Mouse (Mus musculus) c-Kit-positive CD71-negative TER-119-negative erythroid progenitor cells, embryonic 14.5 days (primary cell): ENCODE results near the gene Clec4g.

Experiments
- DNase-seq: peaks from one replicate; pipeline ENCODE4 v3.0.0-alpha.2; 2013; ENCODE audit warnings: low read depth

Gene Clec4g

GRCm38 (mm10) chr8:3679236-3679635 lies 41.2 kb downstream of the Clec4g start:
- DNase-seq, result no peak

GRCm38 (mm10) chr8:3678831-3679230 lies 41.6 kb downstream of the Clec4g start:
- no peak for DNase-seq

GRCm38 (mm10) chr8:3676993-3677579 lies 43.4 kb downstream of the Clec4g start:
- no peak for DNase-seq

- DNase-seq, result peak; percentile 86
Observed at GRCm38 (mm10) chr8:3676131-3676992, 44.1 kb downstream of the Clec4g start, which contains the start of gene Trappc5. Gene Trappc5, plus strand, starts transcription at chr8:3676299.

- DNase-seq, result no peak
Observed at GRCm38 (mm10) chr8:3674671-3675070, 45.8 kb downstream of the Clec4g start.

GRCm38 (mm10) chr8:3671980-3672491 lies 48.4 kb downstream of the Clec4g start, which contains the start of gene Fcor:
Gene Fcor, minus strand, starts transcription at chr8:3672362.
- DNase-seq, result peak; percentile 70

- DNase-seq, result no peak
Observed at GRCm38 (mm10) chr8:3670388-3670787, 50.1 kb downstream of the Clec4g start.

- DNase-seq, result no peak
Observed at GRCm38 (mm10) chr8:3665507-3665906, 54.9 kb downstream of the Clec4g start, which contains the start of gene Mcemp1. Gene Mcemp1, plus strand, starts transcription at chr8:3665754.

GRCm38 (mm10) chr8:3664405-3664804 lies 56.0 kb downstream of the Clec4g start:
- no peak for DNase-seq

- no peak for DNase-seq
Observed at GRCm38 (mm10) chr8:3660889-3661288, 59.6 kb downstream of the Clec4g start.
